Mouse (Mus musculus) lung, adult 2 months (tissue): ENCODE measurements around the gene Ppil6. TPM values are rescaled to one million over a fixed set of nuclear protein-coding genes. Genes with fewer than 3 reads are reported as not detected.

ENCODE experiments used
- DNase-seq: peaks from one replicate; pipeline ENCODE4 v3.0.0; 2022
- H3K4me1 ChIP-seq: fragments of 200-500 bp; 2 replicates; pipeline ENCODE4 v1.6.1; 2011; ENCODE audit warnings: low read length; ENCODE audit not compliant: control insufficient read depth, insufficient read depth
- H3K4me3 ChIP-seq: fragments of 200-500 bp; replicated peaks from 2 replicates; pipeline ENCODE3; 2011; ENCODE audit warnings: low read depth, mild to moderate bottlenecking, control low read depth, low read length; ENCODE audit errors: extremely low read depth
- CTCF ChIP-seq: fragments of 200-500 bp; IDR thresholded peaks from 2 replicates; pipeline ENCODE4 v1.5.1; 2011; ENCODE audit warnings: mild to moderate bottlenecking, low read length, control low read depth; ENCODE audit not compliant: insufficient read depth
- POLR2A ChIP-seq: fragments of 200-500 bp; IDR thresholded peaks from 2 replicates; pipeline ENCODE4 v1.6.1; 2011; ENCODE audit warnings: low read depth, mild to moderate bottlenecking, control low read depth, low read length, borderline replicate concordance; ENCODE audit errors: extremely low read depth
- WGBS: fragments of 180-500 bp; shearing (Covaris S2); methylation state at CpG from one replicate; pipeline ENCODE4 v1.1.7; 2018; 5-methylcytosine and 5-hydroxymethylcytosine counted together
- polyA plus RNA-seq: library from polyadenylated mRNA; depleted of rRNA; stranded (reverse); fragments of >200 nt; gene quantifications from 2 replicates; pipeline ENCODE4 v1.2.3, GENCODE M21; 2012

The Ppil6 gene
- polyA plus RNA-seq, 1 experiment: 4.2 TPM

GRCm38 (mm10) chr10:41477018-41477277 is 13.3 kb upstream of the Ppil6 start:
- H3K4me1 ChIP-seq: peaks cover 10% of the 10 kb centered on the region
- TF ChIP-seq CTCF (no peak), POLR2A (no peak)
- H3K4me3 ChIP-seq: peak overlapping the region; percentile 76
- 1% methylated on average over 9 of the region's 9 CpGs for WGBS
- no peak for DNase-seq

DNA sequence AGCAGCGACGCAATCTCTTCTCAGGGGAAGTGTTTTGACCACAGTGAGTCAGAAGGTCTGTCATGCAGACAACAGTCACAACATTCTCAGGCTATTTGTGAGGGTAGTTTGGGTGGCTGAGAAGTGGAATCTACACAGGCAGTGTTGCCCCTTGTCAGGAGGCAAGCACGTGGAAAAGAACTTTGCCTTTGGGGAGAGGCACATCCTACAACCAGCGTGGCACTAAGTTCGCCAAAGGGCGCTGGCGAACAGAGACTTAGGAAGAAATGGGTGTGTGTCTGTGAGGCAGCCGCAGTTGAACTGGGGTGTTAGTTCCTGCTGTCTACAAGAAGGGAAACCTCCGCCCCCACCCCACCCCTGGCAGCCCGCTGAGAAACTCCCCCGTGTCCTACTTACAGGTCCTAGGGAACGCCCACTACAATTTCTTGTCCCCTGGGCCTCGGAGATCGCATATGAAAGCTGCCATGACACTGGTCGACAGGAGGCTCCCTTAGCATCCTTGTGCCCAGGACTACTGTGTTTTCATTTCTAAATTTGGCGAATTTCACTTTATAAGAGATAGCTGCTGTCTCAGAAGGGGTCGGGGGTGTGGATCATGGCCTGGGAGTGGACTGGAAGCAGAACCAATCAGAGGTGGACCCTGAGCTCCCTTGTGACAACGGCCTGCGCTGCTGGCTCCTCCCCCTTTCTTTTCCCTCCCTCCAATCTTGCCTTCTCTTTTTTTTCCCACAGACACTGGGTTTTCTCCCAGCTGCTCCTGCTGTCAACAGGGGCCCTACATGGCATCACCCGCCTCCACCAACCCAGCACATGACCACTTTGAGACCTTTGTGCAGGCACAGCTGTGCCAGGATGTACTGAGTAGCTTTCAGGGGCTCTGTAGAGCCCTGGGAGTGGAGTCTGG is 12.7 kb upstream of the Ppil6 start:
- peak; percentile 66 for DNase-seq
- 5% methylated on average over 20 of the region's 20 CpGs for WGBS
- H3K4me1 ChIP-seq: peaks cover 10% of the 10 kb centered on the region
- peak overlapping the region; percentile 76 for H3K4me3 ChIP-seq
- peak; percentile 74; the same call in 1 of the 2 replicates for TF ChIP-seq POLR2A
- TF ChIP-seq CTCF: no peak

DNA sequence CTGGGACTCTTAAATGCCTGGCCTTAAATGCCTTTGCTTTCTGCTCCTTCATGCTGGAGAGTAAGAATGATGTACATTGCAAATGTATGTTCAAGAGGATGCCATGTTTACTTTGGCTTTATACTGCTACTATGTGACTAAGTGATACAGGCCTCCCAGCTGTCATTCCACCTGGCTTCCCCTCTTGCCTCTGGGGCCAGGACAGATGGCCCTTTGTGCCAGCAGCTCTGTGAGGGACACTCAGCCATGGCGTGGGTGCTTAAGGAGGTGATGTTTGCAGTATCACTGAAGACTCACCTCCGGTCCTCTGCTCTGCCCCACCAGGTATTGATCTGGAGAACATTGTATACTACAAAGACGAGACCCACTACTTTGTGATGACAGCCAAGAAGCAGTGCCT is 10.3 kb upstream of the Ppil6 start:
- TF ChIP-seq CTCF (no peak), POLR2A (no peak)
- Histone ChIP-seq H3K4me1 (peaks cover 8% of the 10 kb centered on the region; the same call in 1 of the 2 replicates), H3K4me3 (no peak overlapping the region)
- no peak for DNase-seq
- WGBS: 89% methylated on average over 3 of the region's 3 CpGs

- TF ChIP-seq POLR2A: no peak
- no peak for TF ChIP-seq CTCF
- H3K4me1 ChIP-seq: peaks cover 5% of the 10 kb centered on the region; the same call in 1 of the 2 replicates
- H3K4me3 ChIP-seq: no peak overlapping the region
- DNase-seq: no peak
- WGBS: 73% methylated on average over 33 of the region's 33 CpGs
These were observed 9.0 kb upstream of the Ppil6 start for GRCm38 (mm10) chr10:41480938-41481880.

- WGBS: 82% methylated on average over 7 of the region's 7 CpGs
- DNase-seq: no peak
- H3K4me3 ChIP-seq: no peak overlapping the region
- H3K4me1 ChIP-seq: peaks cover 2% of the 10 kb centered on the region; the same call in 1 of the 2 replicates
- TF ChIP-seq CTCF (no peak), POLR2A (no peak)
These were observed 7.8 kb upstream of the Ppil6 start for GRCm38 (mm10) chr10:41482446-41482845.

DNA sequence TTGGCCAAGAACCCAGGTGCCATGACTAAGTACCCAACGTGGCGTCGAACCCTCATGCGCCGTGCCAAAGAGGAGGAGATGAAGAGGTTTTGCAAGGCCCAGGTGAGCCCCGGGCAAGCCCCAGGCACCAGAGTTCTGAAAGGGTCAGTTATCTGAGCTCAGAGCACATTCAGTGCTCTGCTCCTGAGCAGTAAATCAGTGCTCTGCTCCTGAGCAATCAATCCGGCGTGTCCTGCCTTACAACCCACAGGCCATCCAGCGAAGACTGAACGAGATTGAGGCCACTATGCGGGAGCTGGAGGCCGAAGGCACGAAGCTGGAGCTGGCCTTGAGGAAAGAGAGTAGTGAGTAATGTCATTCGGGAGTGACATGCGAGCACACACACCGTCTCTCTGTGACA is 4.5 kb upstream of the Ppil6 start:
- DNase-seq: no peak
- WGBS: 89% methylated on average over 16 of the region's 16 CpGs
- TF ChIP-seq CTCF: no peak
- no peak for TF ChIP-seq POLR2A
- H3K4me3 ChIP-seq: no peak overlapping the region
- H3K4me1 ChIP-seq: peaks cover 14% of the 10 kb centered on the region

- TF ChIP-seq POLR2A (no peak), CTCF (no peak)
- DNase-seq: no peak
- WGBS: 81% methylated on average over 14 of the region's 14 CpGs
- no peak overlapping the region for H3K4me3 ChIP-seq
- peaks cover 14% of the 10 kb centered on the region for H3K4me1 ChIP-seq
These were observed 3.6 kb upstream of the Ppil6 start for GRCm38 (mm10) chr10:41486506-41487170.

DNA sequence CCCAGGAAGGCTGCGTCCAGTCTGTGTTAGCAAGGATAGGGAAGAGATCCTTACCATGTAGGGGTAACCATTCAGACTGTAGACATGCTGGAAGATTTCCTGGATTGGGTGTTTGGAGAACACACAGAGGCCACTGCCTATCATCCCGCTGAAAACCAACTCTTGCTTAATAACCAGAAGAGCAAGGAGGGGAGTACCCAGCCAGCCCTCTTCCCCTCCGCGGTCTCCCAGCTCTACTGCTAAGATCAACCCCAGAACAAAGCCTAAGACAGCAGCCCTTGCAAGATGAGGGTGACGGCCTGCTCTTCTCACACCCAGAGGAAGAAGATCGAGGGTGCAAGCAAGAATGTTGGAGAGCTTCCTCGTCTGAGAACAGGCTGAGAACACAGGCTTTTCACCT is 1.4 kb upstream of the Ppil6 start:
- H3K4me1 ChIP-seq: peaks cover 14% of the 10 kb centered on the region
- no peak for TF ChIP-seq CTCF
- no peak for TF ChIP-seq POLR2A
- whole genome bisulfite sequencing: 23% methylated on average over 7 of the region's 7 CpGs
- DNase-seq: no peak
- peak overlapping the region; percentile 45 for H3K4me3 ChIP-seq

- no peak for TF ChIP-seq POLR2A
- TF ChIP-seq CTCF: no peak
- Histone ChIP-seq H3K4me3 (peak overlapping the region; percentile 45), H3K4me1 (peaks cover 14% of the 10 kb centered on the region)
- WGBS: 28% methylated on average over 8 of the region's 8 CpGs
- DNase-seq: peak; percentile 28
These were observed 945 bp upstream of the Ppil6 start for GRCm38 (mm10) chr10:41489294-41489693.
